Mouse (Mus musculus) kidney, postnatal 4 days (tissue): Measurements from ENCODE around the gene Stard13.

Experiments
- DNase-seq, 2 experiments: peaks; one replicate each; pipeline ENCODE4 v3.0.0; 2021; ENCODE audit warnings: mixed read lengths in 2 of 2

The Stard13 gene

GRCm38 (mm10) chr5:151180176-151180785, 53.4 kb downstream of the Stard13 start:
- DNase-seq, result no peak

DNA sequence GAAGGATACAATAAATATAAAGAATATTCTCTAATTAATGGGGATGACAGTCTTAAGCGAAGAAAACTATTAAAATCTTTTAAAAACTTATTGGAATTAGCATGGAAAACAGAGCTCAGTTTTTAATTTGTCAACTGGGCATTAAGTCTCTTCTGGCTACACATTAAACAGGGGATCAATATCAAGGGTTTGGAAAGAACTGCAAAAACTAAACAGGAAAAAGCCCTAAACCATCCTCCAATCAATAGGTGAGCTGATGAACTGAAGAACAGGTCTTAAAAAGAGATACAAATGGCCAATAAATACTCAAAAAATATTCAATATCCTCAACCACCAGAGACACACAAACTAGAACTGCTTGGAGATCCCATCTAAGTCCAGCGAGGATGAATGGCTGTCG, 56.5 kb downstream of the Stard13 start:
- no peak for DNase-seq

DNA sequence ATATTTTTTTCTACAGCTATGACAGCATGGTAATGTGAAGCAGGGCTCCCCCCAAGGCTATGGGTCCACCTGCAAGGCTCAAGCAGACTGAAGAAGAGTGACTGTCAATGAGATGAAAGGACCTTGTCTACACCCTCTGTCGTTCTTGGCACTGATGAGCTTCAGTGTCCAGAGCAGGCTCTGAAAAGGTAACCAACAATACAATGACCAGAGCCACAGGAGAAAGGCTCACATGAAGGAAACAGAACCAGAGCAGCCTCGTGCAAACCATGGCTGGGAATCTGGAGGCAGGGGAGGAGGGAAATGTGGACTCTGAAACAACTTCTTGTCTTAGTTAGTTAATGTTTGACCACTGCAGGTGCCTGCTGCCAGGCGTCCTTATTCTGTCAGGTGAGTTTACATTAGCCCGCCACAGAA, 57.7 kb downstream of the Stard13 start:
- peak; percentile 35 to 66 for DNase-seq

GRCm38 (mm10) chr5:151174485-151175460, 58.9 kb downstream of the Stard13 start:
- no peak for DNase-seq

DNA sequence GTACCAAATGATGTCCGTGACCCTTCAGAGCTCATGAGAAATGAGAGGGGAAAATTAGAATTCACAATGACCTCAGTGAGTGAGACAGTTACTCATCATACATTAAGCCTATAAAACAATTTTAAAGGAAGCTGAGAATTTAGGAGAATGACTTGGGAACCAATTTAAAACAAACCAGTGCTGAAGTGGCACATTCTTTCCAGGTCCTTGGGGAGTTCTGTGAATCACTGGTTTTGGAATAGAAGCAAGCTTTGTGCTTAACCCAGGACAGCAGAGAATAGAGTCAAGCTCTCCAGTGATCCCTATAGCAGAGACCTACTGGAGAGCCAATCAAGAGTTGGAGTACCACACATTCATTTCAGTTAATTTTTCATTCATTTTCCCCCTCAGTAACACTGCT, 59.9 kb downstream of the Stard13 start:
- no peak for DNase-seq

GRCm38 (mm10) chr5:151170168-151170750, 63.4 kb downstream of the Stard13 start:
- DNase-seq, result no peak

DNA sequence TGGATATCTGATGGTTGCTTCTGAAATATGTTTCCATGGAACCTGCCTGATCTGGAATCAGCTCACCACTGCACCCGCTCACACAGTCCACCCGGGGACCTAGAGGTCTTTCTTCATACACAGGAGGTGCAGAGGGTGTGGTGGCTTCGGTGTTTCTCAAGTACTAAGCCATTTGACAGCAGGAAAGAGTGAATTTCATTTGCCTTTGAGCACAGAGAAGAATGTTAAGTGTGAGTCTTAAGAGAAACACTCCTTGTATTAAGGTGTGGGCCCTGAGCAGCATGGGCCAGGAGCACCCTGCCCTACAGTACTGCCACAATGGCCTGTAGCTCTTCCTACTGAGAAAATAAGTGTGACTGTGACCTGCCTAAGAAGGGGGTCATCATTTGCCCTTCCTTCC, 65.4 kb downstream of the Stard13 start:
- DNase-seq, result no peak

DNA sequence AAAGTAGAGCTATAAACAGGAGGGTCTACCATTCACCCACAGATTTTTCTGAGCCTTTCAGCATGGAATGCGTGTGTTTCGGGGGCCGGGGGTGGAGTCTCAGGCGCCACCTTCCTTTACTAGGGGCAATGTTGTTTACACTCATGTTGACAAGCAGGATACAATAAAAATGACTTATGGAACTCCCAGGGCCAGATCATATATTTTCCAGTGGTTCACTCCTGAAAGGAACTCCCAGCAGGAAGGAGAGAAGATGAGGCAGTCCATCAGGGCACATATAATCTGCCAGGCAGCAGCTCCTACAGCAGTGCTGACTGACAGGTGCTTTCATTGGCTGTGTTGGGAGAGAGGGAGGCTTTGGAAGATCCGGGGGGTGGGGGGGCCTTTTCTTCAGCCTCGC, 66.0 kb downstream of the Stard13 start:
- DNase-seq, result peak; percentile 43 to 61

- DNase-seq, result peak; percentile 27 to 46
Observed at GRCm38 (mm10) chr5:151166266-151166665, 67.4 kb downstream of the Stard13 start.

DNA sequence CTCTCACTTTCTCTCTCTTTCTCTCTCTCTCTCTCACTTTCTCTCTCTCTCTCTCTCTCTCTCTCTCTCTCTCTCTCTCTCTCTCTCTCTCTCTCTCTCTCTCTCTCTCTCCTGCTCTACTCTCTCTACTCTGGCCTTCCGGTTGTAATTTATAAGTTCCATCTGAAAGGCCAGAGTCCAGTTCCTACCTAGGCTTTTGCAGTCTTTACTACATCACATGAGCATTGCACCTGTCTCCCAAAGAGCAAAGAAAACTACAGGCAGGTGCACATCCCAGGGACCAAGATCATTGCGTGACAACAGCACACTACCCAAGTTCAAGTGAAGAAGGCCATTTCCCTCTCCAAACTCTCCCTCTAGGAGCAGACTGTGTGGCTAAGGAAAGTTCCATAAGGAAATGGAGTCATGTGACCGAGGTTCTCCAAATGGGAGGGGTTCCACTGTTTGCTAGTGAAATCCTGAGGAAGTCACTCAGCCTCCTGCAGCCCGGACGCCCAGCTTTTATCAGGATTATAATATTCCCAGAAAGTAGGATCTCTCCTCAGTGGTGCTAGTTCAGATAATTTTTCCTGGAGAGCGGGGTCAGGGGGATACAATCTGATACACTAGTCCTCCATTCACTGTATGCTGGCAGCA, 68.1 kb downstream of the Stard13 start:
- no peak for DNase-seq

- DNase-seq, result no peak
Observed at GRCm38 (mm10) chr5:151164815-151165214, 68.8 kb downstream of the Stard13 start.

DNA sequence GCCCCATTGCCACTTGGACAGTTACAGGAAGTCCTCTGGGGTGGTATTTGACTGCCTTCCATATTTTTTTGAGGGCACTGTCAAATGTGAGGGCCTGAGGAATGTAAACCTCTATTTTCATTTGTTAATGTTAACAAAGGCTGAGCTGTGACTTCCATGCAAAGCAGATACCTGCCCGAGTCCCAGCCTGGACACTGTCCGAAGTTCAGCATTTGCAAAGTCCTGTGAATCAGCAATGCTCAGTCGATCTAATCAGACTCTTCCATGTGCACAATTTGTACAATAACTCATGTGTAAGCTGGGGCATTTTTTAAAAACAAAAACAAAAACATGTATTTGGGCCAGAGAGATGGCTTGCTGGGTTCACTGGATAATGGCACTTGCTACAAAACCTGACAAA, 71.0 kb downstream of the Stard13 start:
- no peak for DNase-seq

DNA sequence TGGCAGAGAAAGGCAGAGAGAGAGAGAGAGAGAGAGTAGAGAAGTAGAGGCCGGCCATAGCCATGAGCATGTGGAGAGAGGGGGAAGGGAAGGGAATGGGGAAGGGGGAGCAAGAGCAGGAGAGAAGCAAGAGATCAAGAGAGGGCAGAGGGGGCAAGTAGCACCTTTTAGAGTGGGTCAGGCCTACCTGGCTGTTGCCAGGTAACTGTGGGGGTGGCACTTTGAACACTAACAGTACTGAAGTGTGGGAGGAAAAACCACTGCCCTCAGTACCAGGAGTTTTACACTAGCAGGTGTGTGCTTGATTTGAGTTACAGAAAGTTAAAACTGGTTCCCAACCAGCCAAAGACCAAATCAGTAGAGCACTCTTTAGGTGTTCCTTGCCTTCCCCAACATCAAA, 78.4 kb downstream of the Stard13 start:
- no peak for DNase-seq

DNA sequence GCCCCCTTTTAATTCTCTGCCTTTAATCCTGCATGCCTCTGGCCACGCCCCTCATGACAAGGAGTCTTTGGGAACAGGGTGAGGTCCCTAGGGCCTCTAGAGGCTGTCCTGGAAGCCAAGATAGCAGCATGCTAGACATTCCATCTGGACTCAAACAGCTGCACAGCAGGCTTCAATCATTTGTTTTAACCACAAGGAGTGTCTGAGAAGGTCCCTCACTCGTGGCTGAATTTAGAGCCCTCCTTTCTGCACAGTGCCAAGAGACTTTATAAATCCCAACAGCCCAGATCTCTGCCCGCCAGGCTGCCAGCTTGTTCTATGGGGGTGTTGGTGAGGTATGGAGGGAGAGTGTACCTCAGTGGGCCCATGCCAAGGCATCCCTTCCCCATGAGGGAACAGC, 78.9 kb downstream of the Stard13 start:
- DNase-seq, result peak; percentile 66 to 73

DNA sequence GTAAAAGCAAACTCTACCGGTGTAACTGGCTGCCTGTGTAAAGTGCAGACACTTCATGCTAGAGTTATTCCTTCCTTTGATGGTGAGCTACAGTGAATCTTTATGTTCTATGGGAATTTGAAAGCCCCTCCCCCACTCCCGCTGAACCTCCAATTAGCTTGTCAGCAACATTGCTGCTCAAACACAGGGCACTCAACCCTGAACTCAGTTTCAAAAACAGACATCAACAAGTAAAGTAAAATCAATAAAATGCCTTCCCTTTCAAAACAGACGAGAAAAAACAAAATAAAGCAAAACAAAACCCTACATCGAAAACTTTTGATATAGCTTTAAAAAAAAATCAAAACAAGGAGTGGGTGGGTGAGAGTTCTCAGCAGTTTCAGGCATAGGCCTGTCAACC, 79.6 kb downstream of the Stard13 start:
- DNase-seq, result peak in 1 of 2 experiments; percentile 36

DNA sequence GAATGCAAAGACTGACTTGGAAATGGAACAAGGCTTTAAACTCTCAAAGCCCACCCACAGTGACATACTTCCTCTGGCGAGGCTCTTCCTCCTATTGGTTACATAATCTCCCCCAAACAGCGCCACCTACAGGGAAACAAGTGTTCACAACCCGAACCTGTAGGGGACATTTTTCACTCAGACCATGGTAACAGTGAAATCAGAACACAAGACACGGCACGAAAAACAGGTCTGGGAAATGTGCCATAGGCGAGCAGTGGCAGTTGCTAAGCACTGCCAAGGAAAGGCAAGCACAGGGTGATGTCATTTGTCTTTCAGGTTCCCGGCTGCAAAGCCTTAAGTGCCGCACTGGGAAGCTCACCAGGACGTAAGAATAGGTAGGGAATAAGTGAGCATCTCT, 82.1 kb downstream of the Stard13 start:
- no peak for DNase-seq

GRCm38 (mm10) chr5:151149509-151149908, 84.1 kb downstream of the Stard13 start:
- no peak for DNase-seq

DNA sequence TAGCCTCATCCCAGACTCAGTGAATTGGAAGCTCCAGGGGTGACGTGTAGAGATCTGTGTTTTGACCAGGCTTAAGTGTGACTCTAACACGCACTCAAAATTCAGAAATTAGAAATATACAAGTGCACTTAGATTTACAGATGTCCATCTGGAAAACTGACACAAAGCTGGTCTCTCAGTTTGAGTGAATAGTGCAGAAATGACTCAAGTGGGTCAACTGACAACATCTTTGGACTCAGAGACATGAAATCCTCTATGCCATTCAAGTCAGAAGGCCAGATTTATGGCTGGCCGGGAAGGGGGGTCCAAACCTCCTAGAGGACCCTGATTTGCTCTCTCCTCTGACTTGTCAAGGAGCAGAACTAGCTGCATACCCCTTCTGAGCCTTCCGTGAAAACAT, 85.6 kb downstream of the Stard13 start:
- no peak for DNase-seq

DNA sequence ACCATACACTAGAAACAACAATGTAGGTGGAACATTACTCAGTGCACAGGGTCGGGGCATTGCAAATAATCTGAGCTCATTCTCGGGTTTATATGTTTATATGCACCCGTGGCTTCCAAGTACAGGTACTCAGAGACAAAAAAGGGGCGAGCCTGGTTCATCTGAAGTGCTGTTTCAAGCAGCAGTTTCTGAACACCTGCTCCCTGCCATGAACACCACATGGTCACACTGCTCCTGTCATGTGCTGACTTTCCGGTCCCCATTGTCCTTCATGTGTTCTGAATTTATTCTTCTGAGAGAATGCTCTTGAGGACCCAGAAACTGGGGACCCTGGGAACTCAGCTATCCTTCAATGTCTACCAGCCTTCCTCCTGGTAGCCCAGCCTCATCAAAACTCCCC, 87.8 kb downstream of the Stard13 start:
- no peak for DNase-seq

- no peak for DNase-seq
Observed at GRCm38 (mm10) chr5:151143955-151144354, 89.7 kb downstream of the Stard13 start.

GRCm38 (mm10) chr5:151142671-151143601, 90.7 kb downstream of the Stard13 start:
- DNase-seq, result peak in 1 of 2 experiments; percentile 36

- DNase-seq, result peak; percentile 53 to 74
Observed at GRCm38 (mm10) chr5:151142241-151142640, 91.4 kb downstream of the Stard13 start.
